Mouse (Mus musculus) adrenal gland, adult (tissue): ENCODE data around the gene Gm20388.
"Not testable (repeated sequence)": the region's sequence is repeated elsewhere in the genome, so short reads cannot be mapped to it uniquely, and the experiment has no call there.

Experiments used
- DNase-seq, 2 experiments: peaks; one replicate each; pipeline ENCODE4 v3.0.0; 2022 to 2023; ENCODE audit warnings: low spot score in 1 of 2; ENCODE audit not compliant: inconsistent age in 2 of 2

Gene Gm20388

DNA sequence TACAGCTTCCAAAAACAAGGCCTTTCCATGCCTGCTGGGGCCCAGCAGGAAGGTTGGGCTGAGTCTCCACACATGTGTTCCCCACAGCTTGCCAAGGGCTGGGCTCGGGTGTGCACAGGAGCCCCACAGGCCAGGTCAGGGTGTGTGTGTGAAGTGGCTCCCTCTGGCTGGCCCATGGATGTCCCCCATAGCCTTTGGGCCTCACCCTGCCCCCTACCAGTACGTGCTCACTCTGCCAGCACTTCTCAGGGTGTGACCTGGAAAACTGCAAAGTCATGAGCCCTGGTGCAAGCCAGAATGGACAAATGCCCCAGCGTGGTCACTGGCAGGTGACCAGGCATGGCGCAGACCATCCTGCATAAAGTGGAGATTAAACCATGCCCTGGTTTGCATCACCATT lies 1528.7 kb downstream of the Gm20388 start:
- no peak for DNase-seq

DNA sequence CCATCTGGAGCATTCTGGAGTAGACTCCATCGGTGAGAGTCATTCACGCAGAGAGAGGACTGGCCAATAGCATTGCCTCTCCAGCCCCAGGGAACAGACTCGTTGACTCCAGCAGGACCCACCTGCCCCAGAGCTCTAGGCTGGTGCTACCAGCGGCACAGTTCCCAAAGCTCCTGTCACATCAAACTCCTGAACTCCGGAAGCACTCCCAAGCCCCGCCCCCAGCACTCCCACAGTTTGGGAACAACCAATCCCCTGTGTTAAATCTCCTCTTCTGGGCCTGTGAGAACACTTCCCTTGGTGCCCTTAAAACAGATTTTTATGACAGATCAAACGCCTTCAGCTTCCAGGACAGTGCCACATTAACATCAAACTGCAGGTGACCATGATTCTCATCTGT lies 1532.7 kb downstream of the Gm20388 start:
- DNase-seq, result no peak

DNA sequence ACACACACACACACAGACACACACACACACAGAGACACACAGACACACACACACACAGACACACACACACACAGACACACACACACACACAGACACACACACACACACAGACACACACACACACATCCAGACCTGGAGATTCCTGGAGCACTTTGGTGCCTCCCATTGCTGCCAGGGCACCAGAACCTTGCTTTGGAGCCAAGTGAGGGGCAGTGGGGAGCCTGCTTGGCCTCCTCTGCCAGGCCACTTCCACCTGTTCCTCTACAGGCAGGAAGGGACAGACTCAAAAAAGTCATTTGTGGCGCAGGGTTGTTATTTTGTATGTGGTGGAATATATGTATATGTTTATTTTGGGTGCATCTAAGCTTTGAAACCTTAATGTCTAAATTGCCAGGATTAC lies 1533.9 kb downstream of the Gm20388 start:
- not testable (repeated sequence) for DNase-seq

DNA sequence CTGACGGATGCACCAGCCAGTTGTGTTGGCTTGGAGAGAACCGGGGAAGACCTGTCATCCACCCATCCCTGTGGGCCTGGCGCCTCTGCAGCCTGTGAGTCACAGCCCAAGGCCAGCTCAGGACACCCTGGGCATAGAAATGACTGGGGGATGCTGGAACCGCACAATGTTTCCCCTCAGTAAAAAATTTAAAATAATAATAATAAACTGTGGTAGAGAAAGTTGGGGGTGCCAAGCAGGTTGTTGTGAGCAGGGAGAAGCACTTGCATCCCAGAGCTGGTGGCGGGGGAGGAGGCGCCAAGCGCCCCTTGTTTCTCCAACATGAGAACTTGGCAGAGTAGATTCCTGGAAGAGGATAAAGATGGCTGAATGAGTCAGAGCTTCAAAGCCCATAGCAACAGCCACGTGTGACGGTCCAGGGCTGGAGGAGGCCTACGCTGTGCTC lies 1534.4 kb downstream of the Gm20388 start:
- DNase-seq, result peak; percentile 79 to 92

- DNase-seq, result no peak
Observed at GRCm38 (mm10) chr8:121446133-121446532, 1535.5 kb downstream of the Gm20388 start.

- DNase-seq, result no peak
Observed at GRCm38 (mm10) chr8:121446862-121447261, 1536.2 kb downstream of the Gm20388 start.

GRCm38 (mm10) chr8:121450211-121450610 lies 1539.6 kb downstream of the Gm20388 start:
- DNase-seq, result no peak

GRCm38 (mm10) chr8:121451404-121452076 lies 1540.9 kb downstream of the Gm20388 start:
- DNase-seq, result peak; percentile 78 to 83

GRCm38 (mm10) chr8:121454737-121455136 lies 1544.1 kb downstream of the Gm20388 start:
- no peak for DNase-seq

DNA sequence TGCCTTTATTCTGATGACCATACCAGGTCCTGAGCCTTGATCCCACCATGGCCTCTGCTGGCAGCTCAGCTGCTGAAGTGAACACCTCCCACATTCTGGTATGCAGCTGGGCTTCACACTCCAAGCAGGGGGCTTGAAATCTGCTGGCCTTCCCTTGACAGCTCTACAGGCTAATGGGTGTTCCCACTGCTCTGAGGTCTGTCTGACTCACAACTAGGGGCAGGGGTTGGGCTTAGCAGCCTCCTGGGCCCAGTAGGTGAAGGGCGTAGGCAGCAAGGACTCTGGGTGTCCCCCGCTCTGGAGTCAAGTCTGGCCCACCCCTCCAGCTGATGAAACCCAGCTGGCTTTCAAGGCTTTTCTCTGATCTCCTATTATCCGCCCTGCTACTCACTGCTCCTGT lies 1550.6 kb downstream of the Gm20388 start:
- peak in 1 of 2 experiments; percentile 42 for DNase-seq

- DNase-seq, result no peak
Observed at GRCm38 (mm10) chr8:121462092-121462491, 1551.5 kb downstream of the Gm20388 start.

- DNase-seq, result peak; percentile 36 to 72
Observed at GRCm38 (mm10) chr8:121468083-121469071, 1557.7 kb downstream of the Gm20388 start.

GRCm38 (mm10) chr8:121474161-121474897 lies 1563.7 kb downstream of the Gm20388 start:
- DNase-seq, result no peak

- no peak for DNase-seq
Observed at GRCm38 (mm10) chr8:121474898-121475284, 1564.2 kb downstream of the Gm20388 start.

- no peak for DNase-seq
Observed at GRCm38 (mm10) chr8:121477851-121478547, 1567.4 kb downstream of the Gm20388 start.

DNA sequence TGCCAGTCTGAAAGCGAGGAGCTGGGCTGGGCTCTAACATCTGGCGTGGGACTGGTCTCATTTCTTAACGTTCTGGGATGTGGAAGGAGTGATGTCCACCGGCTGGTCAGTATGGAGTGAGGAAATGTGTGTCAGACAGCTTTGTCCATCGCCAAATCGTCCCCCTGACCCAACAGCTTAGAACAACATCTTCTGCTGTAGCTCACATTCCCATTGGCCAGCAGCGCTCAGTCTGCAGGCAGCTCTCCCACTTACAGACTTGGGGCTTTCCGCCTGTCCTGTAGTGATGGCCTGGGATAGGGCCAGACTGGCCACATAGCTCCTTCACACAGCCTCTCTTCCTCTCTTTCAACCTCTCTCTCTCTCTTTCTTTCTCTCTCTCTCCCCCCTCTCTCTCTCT lies 1568.5 kb downstream of the Gm20388 start:
- DNase-seq, result no peak

DNA sequence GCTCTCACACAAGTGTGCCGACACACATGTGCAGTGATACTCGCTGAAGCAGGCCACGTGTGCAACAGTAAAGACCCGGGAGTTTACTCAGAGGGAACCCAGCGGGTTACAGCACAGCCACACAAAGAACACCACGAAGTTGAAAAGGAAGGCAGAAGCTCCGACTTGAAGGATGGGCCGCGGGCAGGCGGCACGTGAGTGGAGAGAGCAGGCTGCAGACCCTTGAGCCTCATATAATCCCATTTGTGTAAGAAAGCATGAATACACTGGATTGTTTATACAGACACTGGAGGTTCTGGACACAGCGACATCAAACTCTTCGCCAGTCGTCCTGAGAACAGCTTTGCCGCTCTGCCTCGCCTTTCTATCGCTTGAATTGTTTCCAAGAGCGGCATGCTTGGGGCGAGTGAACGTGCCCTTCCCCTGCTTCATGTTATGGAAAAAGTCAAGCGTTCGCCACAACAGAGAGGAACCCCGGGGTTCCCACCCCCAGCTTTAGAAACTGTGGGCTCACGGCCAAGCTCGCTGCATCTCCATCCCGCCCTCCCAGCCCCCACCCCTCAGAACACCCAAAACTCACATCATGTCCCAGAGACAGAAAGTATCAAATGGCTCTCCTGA lies 1569.9 kb downstream of the Gm20388 start:
- no peak for DNase-seq

DNA sequence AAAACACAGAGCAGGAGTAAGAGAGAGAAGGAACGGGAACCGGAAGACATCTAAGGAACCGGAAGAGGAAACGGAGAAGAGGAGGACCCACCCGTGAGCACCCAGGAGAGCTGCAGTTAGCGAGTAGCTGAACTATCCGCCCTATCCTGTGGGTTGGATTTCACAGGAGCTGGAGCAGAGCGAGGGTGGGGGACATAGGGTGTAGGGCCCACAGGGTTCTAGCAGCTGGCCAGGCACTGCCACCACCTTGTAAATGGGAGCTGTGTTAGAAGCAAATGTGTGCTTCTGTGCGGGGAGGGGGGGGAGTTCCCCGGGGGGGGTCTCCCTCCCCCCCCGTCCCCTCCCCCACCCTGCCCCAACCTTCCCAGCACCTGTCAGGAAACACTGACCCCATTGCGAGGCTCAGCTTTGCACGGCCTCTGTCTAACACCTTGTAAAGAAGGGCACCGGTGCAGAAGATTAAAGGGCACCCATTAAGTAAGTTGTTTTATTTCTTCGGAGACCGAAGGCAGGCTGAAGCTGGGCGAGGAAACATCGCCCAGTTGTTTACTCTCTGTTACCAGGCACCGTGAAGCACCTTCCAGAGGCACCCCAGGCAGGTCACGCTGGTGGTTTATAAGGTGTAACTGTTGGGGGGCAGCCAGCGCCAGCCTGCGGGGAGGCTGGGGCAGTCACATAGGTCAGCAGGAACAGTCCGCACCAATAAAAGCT lies 1573.6 kb downstream of the Gm20388 start:
- DNase-seq, result no peak

GRCm38 (mm10) chr8:121491633-121492032 lies 1581.0 kb downstream of the Gm20388 start:
- no peak for DNase-seq

DNA sequence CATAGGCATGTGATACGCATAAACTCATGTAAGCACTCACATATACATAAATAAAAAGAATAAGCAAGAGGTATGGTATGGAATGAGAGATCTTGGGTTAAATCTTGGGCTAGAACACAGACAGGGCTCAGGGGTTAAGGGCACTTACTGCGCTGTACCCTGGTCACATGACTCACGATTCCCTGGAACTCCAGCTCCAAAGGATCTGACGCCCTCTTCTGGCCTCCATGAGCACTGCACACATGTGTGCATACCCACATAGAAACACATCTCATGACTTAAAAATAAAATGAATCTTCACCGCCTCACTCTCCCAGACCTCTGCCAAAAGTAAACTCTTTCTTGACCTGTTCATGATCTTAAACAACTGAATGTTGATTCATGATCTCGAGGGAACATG lies 1587.0 kb downstream of the Gm20388 start:
- no peak for DNase-seq
